Mouse (Mus musculus): ENCODE data around the gene Smco2. TPM values are rescaled to one million over a fixed set of nuclear protein-coding genes. Genes with fewer than 3 reads are reported as not detected.

Smco2 gene
- polyA plus RNA-seq, 1 experiment: not detected

Other genes with a start within 250 kb of the Smco2 start
- 32.2 and 38.8 TPM in 2 replicates for gene Med21, start 207.6 kb upstream of the Smco2 start, polyA plus RNA-seq (2012; rRNA removed)
- gene Tm7sf3, start 207.3 kb upstream of the Smco2 start, polyA plus RNA-seq (2012; rRNA removed): 20.1 and 20.6 TPM in 2 replicates
- gene Stk38l, start 125.1 kb upstream of the Smco2 start, polyA plus RNA-seq (2012; rRNA removed): 4.6 and 4.8 TPM in 2 replicates
- gene Arntl2, start 54.0 kb upstream of the Smco2 start, polyA plus RNA-seq (2012; rRNA removed): 0.48 and 2.6 TPM in 2 replicates
- 5.0 and 7.8 TPM in 2 replicates for gene Ppfibp1, start 38.4 kb downstream of the Smco2 start, polyA plus RNA-seq (2012; rRNA removed)
- not detected in 2 replicates for gene 1700034J05Rik, start 104.3 kb downstream of the Smco2 start, polyA plus RNA-seq (2012; rRNA removed)
- 12.6 and 14.3 TPM in 2 replicates for gene Rep15, start 182.5 kb downstream of the Smco2 start, polyA plus RNA-seq (2012; rRNA removed)
- gene Mrps35, start 192.7 kb downstream of the Smco2 start, polyA plus RNA-seq (2012; rRNA removed): 9.6 and 10.4 TPM in 2 replicates
- gene Mansc4, start 236.9 kb downstream of the Smco2 start, polyA plus RNA-seq (2012; rRNA removed): 0.07 and 0.16 TPM in 2 replicates
- gene Klhl42, start 241.3 kb downstream of the Smco2 start, polyA plus RNA-seq (2012; rRNA removed): 4.6 and 8.3 TPM in 2 replicates

Data from large intestine, adult 2 months (tissue).